In genomic region chr15:10982064-10982435, GRCm38 (mm10) we compare ENCODE assay signal across 8 mouse cellular contexts. TPM values are rescaled to one million over a fixed set of nuclear protein-coding genes. Genes with fewer than 3 reads are reported as not detected.
DNase-seq lines count a peak whose midpoint lies in the region; ATAC-seq and TF ChIP-seq lines count a peak whose summit lies in the region.

No protein-coding gene starts in this region.

- H3K4me2 ChIP-seq in forebrain, postnatal 0 days (ENCODE audit: low read depth): peak overlapping the region; percentile 51
- peak overlapping the region; percentile 74 for H3K4me2 ChIP-seq in liver, embryonic 16.5 days (ENCODE audit: low read depth, low read length)

- TF ChIP-seq CTCF in C2C12 (IDR thresholded peaks at IDR 0.05; ENCODE audit: control insufficient read depth, insufficient read depth, insufficient read length): no peak
- no peak for TF ChIP-seq CTCF in forebrain, postnatal 0 days (IDR thresholded peaks at IDR 0.05; ENCODE audit: low read depth)

- peak overlapping the region; percentile 74 for H3K9ac ChIP-seq in forebrain, postnatal 0 days
- H3K9ac ChIP-seq in liver, embryonic 16.5 days (ENCODE audit: low read depth, low read length): peak overlapping the region; percentile 78

- WGBS in forebrain, postnatal 0 days: 5% methylated on average over 6 of the region's 6 CpGs
- WGBS in liver, embryonic 16.5 days (ENCODE audit: insufficient replicate concordance): 3% methylated on average over 6 of the region's 6 CpGs

- H3K36me3 ChIP-seq in C2C12 (ENCODE audit: control insufficient read depth, insufficient read depth): peaks cover 3% of the 10 kb centered on the region
- H3K36me3 ChIP-seq in forebrain, postnatal 0 days (ENCODE audit: insufficient read depth): no peaks in the 10 kb centered on the region
- H3K36me3 ChIP-seq in liver, embryonic 16.5 days (ENCODE audit: control insufficient read depth, insufficient read depth): no peaks in the 10 kb centered on the region

- no peaks in the 10 kb centered on the region for H3K27me3 ChIP-seq in C2C12 (ENCODE audit: control insufficient read depth, insufficient read depth, insufficient read length)
- H3K27me3 ChIP-seq in forebrain, postnatal 0 days (ENCODE audit: insufficient read depth, low read length): no peaks in the 10 kb centered on the region
- no peaks in the 10 kb centered on the region for H3K27me3 ChIP-seq in liver, embryonic 16.5 days (ENCODE audit: control insufficient read depth, insufficient read depth, low read depth, low read length)

- H3K79me2 ChIP-seq in C2C12 (ENCODE audit: control insufficient read depth, insufficient read depth): no peaks in the 10 kb centered on the region

- H3ac ChIP-seq in C2C12 (ENCODE audit: control insufficient read depth, insufficient read length, low read depth): peak overlapping the region; percentile 73

- H3K4me1 ChIP-seq in forebrain, postnatal 0 days (ENCODE audit: insufficient read depth): no peaks in the 10 kb centered on the region
- no peaks in the 10 kb centered on the region; the same call in none of the 2 replicates for H3K4me1 ChIP-seq in liver, embryonic 16.5 days (ENCODE audit: control insufficient read depth, low read depth, low read length)

- no peaks in the 10 kb centered on the region for H3K9me3 ChIP-seq in forebrain, postnatal 0 days (ENCODE audit: low read length)
- H3K9me3 ChIP-seq in liver, embryonic 16.5 days (replicated peaks; ENCODE audit: control insufficient read depth, low read length): no peaks in the 10 kb centered on the region

- H3K27ac ChIP-seq in forebrain, postnatal 0 days (ENCODE audit: low read depth, low read length): peak overlapping the region; percentile 87
- H3K27ac ChIP-seq in liver, embryonic 16.5 days (ENCODE audit: low read length): peak overlapping the region; percentile 88

- H3K4me3 ChIP-seq in C2C12 (ENCODE audit: insufficient read depth, poor library complexity, severe bottlenecking): peak overlapping the region; percentile 58
- peak overlapping the region; percentile 68 for H3K4me3 ChIP-seq in forebrain, postnatal 0 days (ENCODE audit: low read depth, low read length)
- peak overlapping the region; percentile 76 for H3K4me3 ChIP-seq in liver, embryonic 16.5 days (ENCODE audit: low read depth, low read length)

- no peaks in the 10 kb centered on the region for H3K79me3 ChIP-seq in C2C12 (ENCODE audit: low read depth)

- DNase-seq in cerebellum, adult 9-11 months: peak; percentile 24
- DNase-seq in cerebellum, postnatal 10 days: no peak
- DNase-seq in forebrain, postnatal 0 days: no peak
- DNase-seq in urinary bladder, postnatal 14 days (ENCODE audit: low spot score): no peak
- no peak for DNase-seq in kidney, adult 11 months
- DNase-seq in spleen, adult 12 weeks (ENCODE audit: low spot score): no peak

- ATAC-seq in forebrain, postnatal 0 days: no peak
- no peak for ATAC-seq in liver, embryonic 16.5 days (ENCODE audit: low read depth)

TF ChIP-seq in C2C12, 6 proteins besides CTCF, POLR2A, EP300 and RAD21:
- TF ChIP-seq CEBPB (IDR thresholded peaks at IDR 0.05; ENCODE audit: low read depth) (no peak), MAX (IDR thresholded peaks at IDR 0.05) (no peak), MYOD1 (IDR thresholded peaks at IDR 0.05; ENCODE audit: control insufficient read depth, insufficient read length, low read depth) (no peak), MYOG (IDR thresholded peaks at IDR 0.05; ENCODE audit: control insufficient read depth, extremely low read depth, insufficient read length) (no peak), USF1 (IDR thresholded peaks at IDR 0.05; ENCODE audit: low read depth) (no peak), FOSL1 (IDR thresholded peaks at IDR 0.05; ENCODE audit: insufficient read depth, low read length, poor library complexity, severe bottlenecking) (no peak)

RNA-seq across cellular contexts. Expression of gene Amacr, which starts 0.5 kb away (rescaled TPM):
- polyA plus RNA-seq in C2C12 (2012; fragmentation: generic; extraction: Trizol): 19.7 TPM
- total RNA-seq in forebrain, postnatal 0 days (2014; rRNA removed): 7.7 and 10.6 TPM in 2 replicates
- polyA plus RNA-seq in forebrain, postnatal 0 days (2015; fragmentation: Nextera tagmentation; extraction: Ambion mirVana): 7.7 and 10.3 TPM in 2 replicates
- polyA plus RNA-seq in liver, embryonic 16.5 days (2015; fragmentation: Nextera tagmentation; extraction: Ambion mirVana): 24.0 and 26.6 TPM in 2 replicates

RNA-seq across cellular contexts. Expression of gene Slc45a2, which starts 18.5 kb away (rescaled TPM):
- not detected for polyA plus RNA-seq in C2C12 (2012; fragmentation: generic; extraction: Trizol)
- total RNA-seq in forebrain, postnatal 0 days (2014; rRNA removed): 0.15 TPM in 1 of 2 replicates, not detected in the other
- 0.10 TPM in 1 of 2 replicates, not detected in the other for polyA plus RNA-seq in forebrain, postnatal 0 days (2015; fragmentation: Nextera tagmentation; extraction: Ambion mirVana)
- polyA plus RNA-seq in liver, embryonic 16.5 days (2015; fragmentation: Nextera tagmentation; extraction: Ambion mirVana): 0.05 TPM in 1 of 2 replicates, not detected in the other

RNA-seq across cellular contexts. Expression of gene C1qtnf3, which starts 29.9 kb away (rescaled TPM):
- 4.4 TPM for polyA plus RNA-seq in C2C12 (2012; fragmentation: generic; extraction: Trizol)
- 0.85 and 3.0 TPM in 2 replicates for total RNA-seq in forebrain, postnatal 0 days (2014; rRNA removed)
- polyA plus RNA-seq in forebrain, postnatal 0 days (2015; fragmentation: Nextera tagmentation; extraction: Ambion mirVana): 0.36 and 0.56 TPM in 2 replicates
- 0.46 and 0.60 TPM in 2 replicates for polyA plus RNA-seq in liver, embryonic 16.5 days (2015; fragmentation: Nextera tagmentation; extraction: Ambion mirVana)

RNA-seq across cellular contexts. Expression of gene Rxfp3, which starts 55.7 kb away (rescaled TPM):
- 0.02 TPM for polyA plus RNA-seq in C2C12 (2012; fragmentation: generic; extraction: Trizol)
- total RNA-seq in forebrain, postnatal 0 days (2014; rRNA removed): 3.8 and 5.3 TPM in 2 replicates
- 1.4 and 3.7 TPM in 2 replicates for polyA plus RNA-seq in forebrain, postnatal 0 days (2015; fragmentation: Nextera tagmentation; extraction: Ambion mirVana)
- polyA plus RNA-seq in liver, embryonic 16.5 days (2015; fragmentation: Nextera tagmentation; extraction: Ambion mirVana): not detected in 2 replicates
